Mouse (Mus musculus) left cerebral cortex, adult 2 months (tissue): ENCODE data around the gene Fcho1. TPM values are rescaled to one million over a fixed set of nuclear protein-coding genes. Genes with fewer than 3 reads are reported as not detected.

Experiments
- DNase-seq, 2 experiments: peaks; one replicate each; pipeline ENCODE4 v3.0.0; 2021 to 2022; ENCODE audit warnings: low spot score in 2 of 2, mixed read lengths in 1 of 2; ENCODE audit errors: extremely low spot score in 1 of 2
- H3K27ac ChIP-seq: fragments of 200-600 bp; 2 replicates; pipeline ENCODE4 v1.8.1; 2022
- H3K4me3 ChIP-seq: fragments of 200-600 bp; 2 replicates; pipeline ENCODE4 v1.8.1; 2022
- CTCF ChIP-seq: fragments of 200-600 bp; IDR thresholded peaks from 2 replicates; pipeline ENCODE4 v1.8.1; 2022; ENCODE audit warnings: antibody characterized with exemption, mild to moderate bottlenecking, moderate library complexity
- intact Hi-C: fragments of 180-260 bp; cut with DNase I; formaldehyde crosslinking; loops from one replicate; pipeline ENCODE4 v1.15.1; 2025
- total RNA-seq, 2 experiments: library from RNA; stranded (reverse); gene quantifications; 2 replicates each; pipeline ENCODE4 v1.2.3; 2021

Fcho1 gene
- total RNA-seq, 2 experiments from 2014 or later = 184 TPM

DNA sequence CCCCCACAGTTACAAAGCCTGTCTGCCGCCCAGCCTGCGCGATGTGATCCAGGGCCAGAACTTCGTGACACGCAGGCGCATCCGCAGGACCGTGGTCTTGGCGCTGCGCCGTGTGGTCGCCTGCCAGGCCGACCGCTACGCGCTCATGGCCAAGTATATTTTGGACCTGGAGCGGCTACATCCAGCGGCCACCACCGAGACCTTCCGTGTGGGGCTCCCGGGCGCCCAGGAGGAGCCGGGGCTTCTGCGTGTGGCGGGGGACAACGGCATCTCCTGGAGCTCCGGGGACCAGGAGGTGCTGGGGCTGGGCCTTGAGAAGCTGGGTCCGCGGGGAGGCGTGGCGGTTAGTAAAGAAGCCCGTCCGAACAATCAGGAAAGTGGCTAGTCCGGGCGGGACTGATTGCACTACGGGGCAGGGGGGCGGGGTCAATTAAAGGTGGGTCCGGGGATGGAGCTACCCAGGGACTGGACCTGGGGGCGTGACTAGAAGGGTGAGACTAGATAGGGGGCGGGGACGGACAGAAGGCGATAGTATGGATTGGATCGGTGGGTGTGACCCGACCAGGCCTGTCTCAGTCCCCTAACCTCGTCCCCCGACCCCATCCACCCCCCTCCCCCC lies 45.9 kb downstream of the Fcho1 start:
- TF ChIP-seq CTCF = no peak
- Histone ChIP-seq H3K27ac (no peak overlapping the region), H3K4me3 (peak overlapping the region; percentile 34; the same call in 1 of the 2 replicates)
- no peak for DNase-seq
- intact Hi-C loops = loop anchor here (10.0 kb wide), 1 partner anchor 455 kb away; the partner anchor contains the start of gene Tpm4

- H3K27ac ChIP-seq = no peak overlapping the region
- intact Hi-C loops = loop anchor here (10.0 kb wide), 1 partner anchor 456 kb away; the partner anchor contains the start of gene Tpm4
- TF ChIP-seq CTCF = no peak
- no peak for DNase-seq
- H3K4me3 ChIP-seq = no peak overlapping the region
These were observed 46.4 kb downstream of the Fcho1 start for GRCm38 (mm10) chr8:71679116-71679515.

DNA sequence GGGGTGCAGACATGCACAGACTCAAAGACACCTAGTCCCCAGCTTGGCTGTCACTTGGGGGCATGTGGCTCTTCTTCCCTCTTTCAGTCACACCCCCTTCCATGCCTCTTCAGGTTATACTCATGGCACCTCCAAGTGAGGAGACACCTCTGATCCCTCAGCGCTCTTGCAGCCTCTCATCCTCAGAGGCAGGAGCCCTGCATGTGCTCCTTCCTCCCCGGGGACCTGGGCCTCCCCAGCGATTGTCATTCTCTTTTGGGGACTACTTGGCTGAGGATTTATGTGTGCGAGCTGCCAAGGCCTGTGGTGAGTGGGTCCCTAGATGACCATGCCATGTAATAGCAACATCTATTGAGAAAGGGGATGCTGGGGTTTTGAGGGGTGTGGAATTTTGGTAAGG lies 47.3 kb downstream of the Fcho1 start:
- Histone ChIP-seq H3K27ac (no peak overlapping the region), H3K4me3 (no peak overlapping the region)
- DNase-seq = no peak
- no peak for TF ChIP-seq CTCF
- intact Hi-C loops = loop anchor here (10.0 kb wide), 1 partner anchor 457 kb away; the partner anchor contains the start of gene Tpm4

DNA sequence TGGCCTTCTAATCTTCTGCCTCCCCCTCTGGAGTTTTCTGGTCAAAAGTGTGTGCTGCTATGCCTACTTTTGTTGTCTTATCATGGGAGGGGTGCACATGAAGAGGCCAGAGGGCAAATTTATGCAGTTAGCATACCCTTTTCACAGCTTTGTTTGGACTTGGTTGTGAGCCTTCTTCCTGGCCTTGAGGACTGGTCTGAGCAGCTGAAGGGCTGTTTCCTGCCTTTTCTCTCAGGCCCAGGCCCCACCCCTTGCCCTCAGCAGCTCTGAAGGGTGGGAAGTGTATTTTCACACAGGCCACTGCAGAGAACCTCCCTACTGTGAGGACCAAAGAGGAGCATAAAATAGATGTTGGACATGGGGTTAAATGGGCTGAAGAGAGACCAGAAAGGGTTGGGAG lies 48.0 kb downstream of the Fcho1 start:
- Histone ChIP-seq H3K27ac (no peak overlapping the region), H3K4me3 (no peak overlapping the region)
- DNase-seq = no peak
- intact Hi-C loops = loop anchor here (10.0 kb wide), 1 partner anchor 457 kb away; the partner anchor contains the start of gene Tpm4
- no peak for TF ChIP-seq CTCF

- intact Hi-C loops = loop anchor here (10.0 kb wide), 1 partner anchor 458 kb away; the partner anchor contains the start of gene Tpm4
- Histone ChIP-seq H3K4me3 (peak overlapping the region; percentile 52), H3K27ac (peak overlapping the region; percentile 97)
- no peak for DNase-seq
- no peak for TF ChIP-seq CTCF
These were observed 48.7 kb downstream of the Fcho1 start for GRCm38 (mm10) chr8:71676803-71677202.

GRCm38 (mm10) chr8:71676020-71676741 lies 49.3 kb downstream of the Fcho1 start, which contains the start of gene Jak3:
Jak3 (plus strand) TSS chr8:71676296.
- peak within 1 kb of the TSS; percentile 52 for H3K4me3 ChIP-seq
- peak; percentile 65 for DNase-seq
- intact Hi-C loops = loop anchor here (10.0 kb wide), 1 partner anchor 459 kb away; the partner anchor contains the start of gene Tpm4
- H3K27ac ChIP-seq = peak within 1 kb of the TSS; percentile 97
- TF ChIP-seq CTCF = no peak

- TF ChIP-seq CTCF = no peak
- peak overlapping the region; percentile 97 for H3K27ac ChIP-seq
- intact Hi-C loops = loop anchor here (10.0 kb wide), 1 partner anchor 459 kb away; the partner anchor contains the start of gene Tpm4
- peak overlapping the region; percentile 52 for H3K4me3 ChIP-seq
- no peak for DNase-seq
These were observed 50.0 kb downstream of the Fcho1 start for GRCm38 (mm10) chr8:71675456-71676019.

- intact Hi-C loops = loop anchor here (10.0 kb wide), 1 partner anchor 461 kb away; the partner anchor contains the start of gene Tpm4
- H3K27ac ChIP-seq = no peak overlapping the region
- no peak overlapping the region for H3K4me3 ChIP-seq
- TF ChIP-seq CTCF = no peak
- DNase-seq = no peak
These were observed 51.4 kb downstream of the Fcho1 start for GRCm38 (mm10) chr8:71674071-71674470.

DNA sequence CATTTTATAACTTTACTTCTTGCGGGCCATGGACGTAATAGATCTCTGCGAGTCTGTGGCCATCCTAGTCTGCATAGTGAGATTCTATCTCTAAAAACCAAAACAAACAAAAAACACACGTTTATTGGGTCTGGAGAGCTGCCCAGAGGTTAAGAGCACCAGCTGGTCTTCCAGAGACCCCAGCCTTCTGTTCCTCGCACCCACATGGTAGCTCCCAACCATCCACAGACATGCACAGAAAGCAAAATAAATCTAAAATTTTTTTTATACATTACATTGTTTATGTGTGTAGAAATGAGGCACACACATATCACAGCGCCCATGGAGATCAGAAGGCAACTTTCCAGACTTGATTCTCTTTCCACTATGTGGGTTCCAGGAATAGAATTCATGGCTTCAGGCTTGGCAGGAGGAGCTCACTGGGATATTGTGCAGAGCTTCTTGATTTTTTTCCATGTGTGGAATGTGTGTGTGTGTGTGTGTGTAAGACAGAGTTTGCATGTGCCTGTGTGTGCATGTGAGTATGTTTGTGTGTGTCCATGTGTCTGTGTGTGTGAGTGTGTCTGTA lies 53.3 kb downstream of the Fcho1 start:
- peak overlapping the region; percentile 96 for H3K27ac ChIP-seq
- H3K4me3 ChIP-seq = peak overlapping the region; percentile 67
- TF ChIP-seq CTCF = no peak
- no peak for DNase-seq
- intact Hi-C loops = loop anchor here (10.0 kb wide), 1 partner anchor 463 kb away; the partner anchor contains the start of gene Tpm4

DNA sequence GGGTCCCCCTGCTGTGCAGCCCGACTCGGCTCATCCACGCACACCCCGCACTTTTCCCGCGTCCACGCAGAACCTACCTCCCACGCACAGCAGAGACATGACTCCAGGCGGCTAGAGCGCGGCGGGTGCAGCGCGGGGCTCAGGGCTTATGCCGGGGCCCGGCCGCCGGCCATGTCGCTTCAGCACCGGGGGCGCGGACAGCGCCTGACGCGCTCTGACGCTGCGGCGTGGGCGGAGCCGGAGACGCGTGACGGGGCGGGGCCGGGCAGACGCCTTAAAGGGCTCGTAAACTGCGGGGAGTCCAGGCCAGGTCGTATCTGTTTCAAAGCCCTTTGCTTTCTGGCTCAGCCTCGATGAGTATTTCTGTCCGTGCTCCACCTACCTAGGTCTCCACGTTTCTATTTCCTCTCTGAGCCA lies 54.0 kb downstream of the Fcho1 start, which contains the start of gene Unc13a:
TSS of gene Unc13a (minus strand) at position 209 of the 417 bp plus-strand sequence.
- TF ChIP-seq CTCF = no peak
- H3K27ac ChIP-seq = peak within 1 kb of the TSS; percentile 96
- peak; percentile 91 to 96 for DNase-seq
- H3K4me3 ChIP-seq = peak within 1 kb of the TSS; percentile 67
- intact Hi-C loops = loop anchor here (1.0 to 10.0 kb wide), 3 partner anchors 49 to 463 kb away; partner anchors contain the start of genes Fcho1 and Tpm4
